Mouse (Mus musculus) bone marrow macrophage, adult 2 months (primary cell): ENCODE data around the gene Ccdc80. TPM values are rescaled to one million over a fixed set of nuclear protein-coding genes. Genes with fewer than 3 reads are reported as not detected.

Experiments
- H3K27ac ChIP-seq: 2 replicates; pipeline ENCODE4 v1.5.1; 2012; ENCODE audit warnings: low read depth, low read length; ENCODE audit not compliant: insufficient read depth
- H3K4me1 ChIP-seq: 2 replicates; pipeline ENCODE4 v1.6.1; 2012; ENCODE audit warnings: low read length; ENCODE audit not compliant: control insufficient read depth, insufficient read depth
- H3K4me3 ChIP-seq: 2 replicates; pipeline ENCODE4 v1.5.1; 2012; ENCODE audit warnings: mild to moderate bottlenecking, low read length, moderate library complexity; ENCODE audit not compliant: insufficient read depth
- CTCF ChIP-seq: IDR thresholded peaks from 2 replicates; pipeline ENCODE4 v1.5.1; 2012; ENCODE audit warnings: low read depth, mild to moderate bottlenecking, low read length, moderate library complexity
- POLR2A ChIP-seq: IDR thresholded peaks from 2 replicates; pipeline ENCODE4 v1.6.1; 2012; ENCODE audit warnings: mild to moderate bottlenecking, low read depth, low read length, borderline replicate concordance
- polyA plus RNA-seq: library from polyadenylated mRNA; stranded (reverse); fragments of >200 nt; gene quantifications from 2 replicates; pipeline ENCODE4 v1.2.4, GENCODE M21; 2012; ENCODE audit not compliant: missing spikeins, insufficient read depth, insufficient read length

The Ccdc80 gene
- polyA plus RNA-seq, 1 experiment: 1.6 TPM

DNA sequence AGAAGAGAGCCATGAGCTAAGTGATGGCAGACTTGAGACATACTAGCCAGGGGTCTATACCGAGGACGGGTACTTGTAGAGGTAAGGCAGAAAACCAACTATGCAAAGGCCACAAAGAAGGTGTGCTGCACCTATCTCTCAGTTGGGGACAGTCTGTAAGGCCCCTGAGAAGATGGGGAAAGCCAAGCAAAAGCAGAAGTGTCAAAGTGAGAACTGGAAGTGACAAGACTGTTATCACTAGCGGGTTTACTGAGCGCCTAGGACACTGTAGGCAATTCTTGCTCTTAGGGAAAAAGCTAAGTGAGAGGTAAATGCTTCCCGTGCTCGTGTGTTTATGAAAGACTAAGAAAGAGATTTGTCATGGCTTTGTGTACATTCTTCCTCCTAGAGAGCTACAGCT, 51.9 kb downstream of the Ccdc80 start:
- TF ChIP-seq POLR2A: no peak
- no peak for TF ChIP-seq CTCF
- Histone ChIP-seq H3K27ac (no peak overlapping the region), H3K4me1 (peaks cover 13% of the 10 kb centered on the region), H3K4me3 (no peak overlapping the region)

DNA sequence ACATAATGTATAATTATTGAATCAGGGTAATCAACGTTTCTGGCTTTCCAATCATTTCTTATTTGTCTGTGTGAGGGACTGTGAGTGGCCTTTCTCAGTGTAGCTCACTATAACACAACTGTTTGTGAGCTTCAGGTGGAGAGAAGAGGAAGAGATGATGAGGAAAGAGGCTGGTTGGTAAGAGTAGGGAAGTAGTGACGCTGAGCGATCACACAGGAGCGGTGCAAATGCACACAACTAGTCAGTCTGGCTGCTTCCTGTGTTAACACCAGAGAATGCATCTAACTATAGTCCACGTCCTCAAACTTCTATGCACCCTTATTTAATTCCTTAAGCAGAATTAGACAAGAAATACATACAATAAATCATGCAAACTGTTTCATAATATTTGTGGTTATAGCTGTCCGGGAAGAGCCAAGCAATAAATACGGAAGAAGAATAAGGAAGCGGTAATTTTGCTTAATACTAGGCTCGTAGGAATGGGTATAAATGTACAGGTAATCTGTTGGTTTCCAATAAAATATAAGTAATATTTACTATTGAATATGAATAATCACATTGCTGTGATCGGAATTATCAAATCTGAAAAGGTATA, 55.4 kb downstream of the Ccdc80 start:
- H3K4me1 ChIP-seq: peaks cover 10% of the 10 kb centered on the region
- no peak overlapping the region for H3K4me3 ChIP-seq
- H3K27ac ChIP-seq: peak overlapping the region; percentile 39
- TF ChIP-seq POLR2A: no peak
- TF ChIP-seq CTCF: no peak

DNA sequence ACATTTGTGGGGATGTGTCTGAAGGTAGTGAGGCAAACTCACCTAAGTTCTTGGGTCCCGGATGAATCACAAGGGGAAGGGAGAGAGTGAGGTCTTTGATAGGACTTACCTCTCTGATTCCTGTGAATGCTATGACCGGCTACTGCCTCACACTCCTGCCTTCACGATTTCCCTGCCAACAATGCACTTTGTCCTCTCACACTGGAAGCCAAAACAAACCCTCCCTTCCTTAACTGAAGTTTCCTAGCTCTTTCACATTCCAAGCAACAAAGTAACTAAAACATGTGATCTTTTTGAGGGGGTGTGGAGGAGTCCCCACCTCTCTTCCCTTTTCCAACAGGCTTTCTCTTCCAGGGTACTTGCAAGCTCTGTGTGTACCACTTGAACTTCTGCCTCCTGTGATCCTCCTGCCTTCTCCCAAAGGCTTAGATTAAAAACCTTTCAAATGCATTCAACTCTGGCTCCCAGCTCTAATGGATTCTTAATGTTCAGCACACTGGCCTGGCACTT, 61.6 kb downstream of the Ccdc80 start:
- H3K27ac ChIP-seq: no peak overlapping the region

DNA sequence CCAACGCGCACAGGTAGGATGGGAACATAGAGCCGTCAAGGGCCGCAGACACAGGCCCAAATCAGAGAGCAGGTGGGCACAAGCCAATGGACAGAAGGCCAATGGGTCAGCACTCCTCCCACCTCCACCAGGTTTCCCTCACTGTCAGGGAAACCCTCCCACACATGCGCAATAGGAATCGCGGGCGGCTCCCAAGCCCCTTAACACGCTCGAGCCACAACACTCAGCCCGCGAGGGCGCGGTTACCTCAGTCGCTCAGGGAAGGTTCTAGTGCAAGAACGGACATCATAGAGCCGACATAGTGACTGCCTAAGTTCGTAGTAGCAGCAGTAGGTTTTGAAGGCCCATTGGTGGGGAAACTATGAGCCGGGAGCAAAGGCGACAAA, 64.9 kb downstream of the Ccdc80 start:
- TF ChIP-seq CTCF (no peak), POLR2A (no peak)
- Histone ChIP-seq H3K4me3 (peak overlapping the region; percentile 83), H3K27ac (peak overlapping the region; percentile 76), H3K4me1 (peaks cover 13% of the 10 kb centered on the region)

More for the DNA sequence above, 61.6 kb downstream of the Ccdc80 start:
- Histone ChIP-seq H3K4me3 (no peak overlapping the region), H3K4me1 (peaks cover 4% of the 10 kb centered on the region)
- TF ChIP-seq CTCF (no peak), POLR2A (no peak)

DNA sequence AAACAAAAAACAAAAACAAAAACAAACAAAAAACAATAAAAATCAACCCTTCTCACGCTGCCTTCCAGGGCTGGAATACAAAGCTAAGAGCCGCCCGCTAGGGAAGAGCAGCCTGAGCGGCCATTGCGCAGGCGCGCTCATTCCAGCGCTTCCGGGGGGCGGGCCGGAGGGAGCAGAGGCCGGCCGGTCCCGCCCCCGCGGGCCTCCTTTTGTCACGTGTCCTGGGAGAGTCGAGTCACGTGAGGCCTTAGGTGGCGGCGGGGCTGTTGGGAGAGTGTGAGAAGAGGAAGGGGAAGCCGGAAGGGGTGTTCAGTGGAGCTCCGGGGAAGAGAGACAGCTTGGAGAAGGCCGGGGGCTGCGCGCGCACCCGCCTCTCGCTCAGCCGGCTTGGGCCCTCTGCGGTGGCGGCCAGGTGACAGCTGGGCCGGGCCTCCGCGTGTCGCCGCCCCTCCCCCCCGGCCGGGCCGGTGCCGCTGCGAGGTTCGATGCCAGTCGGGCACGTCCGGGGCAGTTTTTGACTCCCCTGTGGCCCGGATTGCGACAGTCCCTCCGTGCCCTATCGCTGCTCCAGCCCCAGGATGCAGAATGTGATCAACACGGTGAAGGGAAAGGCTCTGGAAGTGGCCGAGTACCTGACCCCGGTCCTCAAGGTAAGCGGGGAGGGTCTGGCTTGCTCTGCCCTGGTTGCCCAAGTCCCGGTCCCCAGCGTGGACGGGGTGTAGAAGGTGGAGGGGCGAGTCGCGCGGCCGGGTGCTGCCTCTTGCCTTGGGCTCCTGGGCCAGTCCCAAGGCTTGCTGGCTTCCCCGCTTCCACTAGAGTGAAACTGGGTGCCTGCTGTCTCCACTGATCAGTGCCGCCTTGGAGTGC, 65.6 kb downstream of the Ccdc80 start, which contains the start of the genes Slc35a5 and Atg3:
Slc35a5 (minus strand) TSS at position 185 of the 867 bp plus-strand sequence.
Atg3 (plus strand) TSS at position 264 of the 867 bp plus-strand sequence.
- peaks cover 13% of the 10 kb centered on the region for H3K4me1 ChIP-seq
- peak within 1 kb of the TSS; percentile 94 for H3K4me3 ChIP-seq
- TF ChIP-seq CTCF: no peak
- no peak; the same call in none of the 2 replicates for TF ChIP-seq POLR2A
- peak within 1 kb of the TSS; percentile 78 for H3K27ac ChIP-seq

DNA sequence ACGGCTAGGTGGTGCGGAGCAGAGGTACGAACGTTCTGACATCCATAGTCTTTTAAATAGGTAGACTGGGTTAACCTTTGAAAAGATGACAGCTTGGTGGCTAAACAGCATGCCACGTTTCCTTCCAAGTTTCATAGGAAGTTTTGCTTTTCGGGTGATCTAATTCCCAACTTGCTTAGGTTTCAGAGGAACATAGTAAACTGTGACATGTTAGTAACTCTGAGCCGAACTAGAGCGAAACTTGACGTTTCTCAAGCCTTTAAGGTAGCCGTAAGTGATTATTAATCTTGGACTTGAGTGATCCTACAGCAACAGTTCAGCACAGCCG, 66.2 kb downstream of the Ccdc80 start:
- Histone ChIP-seq H3K4me3 (peak overlapping the region; percentile 94), H3K27ac (peak overlapping the region; percentile 78), H3K4me1 (peaks cover 13% of the 10 kb centered on the region)
- no peak for TF ChIP-seq POLR2A
- TF ChIP-seq CTCF: no peak

Other genes with a start within 250 kb of the Ccdc80 start
- gene Cd200r2, start 226.3 kb upstream of the Ccdc80 start, polyA plus RNA-seq: not detected in 2 replicates
- gene Cd200r3, start 149.7 kb upstream of the Ccdc80 start, polyA plus RNA-seq: 0.63 TPM in 1 of 2 replicates, not detected in the other
- 61.8 and 65.1 TPM in 2 replicates for gene Slc35a5, start 65.3 kb downstream of the Ccdc80 start, polyA plus RNA-seq
- 52.2 and 53.3 TPM in 2 replicates for gene Atg3, start 65.4 kb downstream of the Ccdc80 start, polyA plus RNA-seq
- not detected in 2 replicates for gene Btla, start 130.9 kb downstream of the Ccdc80 start, polyA plus RNA-seq